Mouse (Mus musculus) stomach, embryonic 14.5 days (tissue): ENCODE data around the gene Inpp5f. TPM values are rescaled to one million over a fixed set of nuclear protein-coding genes. Genes with fewer than 3 reads are reported as not detected.

Experiments used
- ATAC-seq: fragments of 200-750 bp; cut with Nextera tagmentation; 2 replicates; pipeline ENCODE4 v1.8.0; 2017; ENCODE audit warnings: low read depth, moderate TSS enrichment; ENCODE audit not compliant: insufficient number of reproducible peaks, insufficient read depth, low FRiP score
- H3K27ac ChIP-seq: fragments of 300-500 bp; sonication (generic); 2 replicates; pipeline ENCODE4 v1.5.1; 2014; ENCODE audit warnings: mild to moderate bottlenecking, low read length, moderate library complexity, mixed read lengths
- H3K27me3 ChIP-seq: fragments of 300-500 bp; sonication (generic); 2 replicates; pipeline ENCODE4 v1.6.1; 2014; ENCODE audit warnings: low read length, control low read depth, mixed read lengths; ENCODE audit not compliant: control insufficient read depth, insufficient read depth
- H3K36me3 ChIP-seq: fragments of 300-500 bp; sonication (generic); 2 replicates; pipeline ENCODE4 v1.6.1; 2014; ENCODE audit warnings: mild to moderate bottlenecking, control low read depth, low read length, moderate library complexity, mixed read lengths; ENCODE audit not compliant: control insufficient read depth, insufficient read depth
- H3K4me1 ChIP-seq: fragments of 300-500 bp; sonication (generic); 2 replicates; pipeline ENCODE4 v1.6.1; 2014; ENCODE audit warnings: low read length, control low read depth, mixed read lengths; ENCODE audit not compliant: control insufficient read depth, insufficient read depth
- H3K4me2 ChIP-seq: fragments of 300-500 bp; sonication (generic); replicated peaks from 2 replicates; pipeline ENCODE4 v1.6.1; 2014; ENCODE audit warnings: low read depth, low read length, control low read depth
- H3K4me3 ChIP-seq: fragments of 300-500 bp; sonication (generic); 2 replicates; pipeline ENCODE4 v1.5.1; 2014; ENCODE audit warnings: low read depth, low read length, control low read depth
- H3K9ac ChIP-seq: fragments of 300-500 bp; sonication (generic); replicated peaks from 2 replicates; pipeline ENCODE4 v1.6.1; 2014; ENCODE audit warnings: low read depth, mild to moderate bottlenecking, control low read depth, low read length, moderate library complexity, mixed read lengths
- H3K9me3 ChIP-seq: fragments of 300-500 bp; sonication (generic); 2 replicates; pipeline ENCODE4 v1.6.1; 2016; ENCODE audit warnings: low read depth, low read length, control low read depth; ENCODE audit not compliant: control insufficient read depth
- WGBS: fragments of 180-500 bp; shearing (Covaris S2); extraction: QIAGEN DNeasy Blood & Tissue Kit; methylation state at CpG from one replicate; pipeline ENCODE4 v1.1.7; 2014; 5-methylcytosine and 5-hydroxymethylcytosine counted together
- polyA plus RNA-seq: library from polyadenylated mRNA; unstranded; fragments of >200 nt; fragmentation: Nextera tagmentation; extraction: Ambion mirVana; gene quantifications from 2 replicates; pipeline ENCODE4 v1.2.1, GENCODE M21; 2014

Inpp5f gene
- polyA plus RNA-seq, 1 experiment from 2014 or later = 33.9 TPM

GRCm38 (mm10) chr7:128625382-128625781 is 14.3 kb downstream of the Inpp5f start:
- no peaks in the 10 kb centered on the region for H3K27me3 ChIP-seq
- no peak overlapping the region for H3K4me2 ChIP-seq
- no peak overlapping the region for H3K9ac ChIP-seq
- WGBS = 93% methylated on average over 2 of the region's 2 CpGs
- no peak overlapping the region for H3K4me3 ChIP-seq
- no peak overlapping the region for H3K27ac ChIP-seq
- no peak for ATAC-seq
- no peaks in the 10 kb centered on the region for H3K36me3 ChIP-seq
- no peaks in the 10 kb centered on the region for H3K9me3 ChIP-seq
- no peaks in the 10 kb centered on the region for H3K4me1 ChIP-seq

- 71% methylated on average over 4 of the region's 5 CpGs for WGBS
- Histone ChIP-seq H3K27me3 (no peaks in the 10 kb centered on the region), H3K4me2 (no peak overlapping the region), H3K27ac (no peak overlapping the region), H3K4me3 (no peak overlapping the region), H3K4me1 (no peaks in the 10 kb centered on the region), H3K36me3 (no peaks in the 10 kb centered on the region), H3K9ac (no peak overlapping the region), H3K9me3 (no peaks in the 10 kb centered on the region)
- ATAC-seq = no peak
Measured at GRCm38 (mm10) chr7:128626601-128627000, 15.5 kb downstream of the Inpp5f start.

GRCm38 (mm10) chr7:128627251-128627650 is 16.1 kb downstream of the Inpp5f start:
- Histone ChIP-seq H3K27ac (no peak overlapping the region), H3K9me3 (no peaks in the 10 kb centered on the region), H3K4me2 (no peak overlapping the region), H3K4me3 (no peak overlapping the region), H3K9ac (no peak overlapping the region), H3K36me3 (no peaks in the 10 kb centered on the region), H3K27me3 (no peaks in the 10 kb centered on the region), H3K4me1 (no peaks in the 10 kb centered on the region)
- 65% methylated on average over 2 of the region's 2 CpGs for WGBS
- ATAC-seq = no peak

- WGBS = 71% methylated on average over 1 of the region's 1 CpGs
- ATAC-seq = no peak
- H3K27ac ChIP-seq = no peak overlapping the region
- no peaks in the 10 kb centered on the region for H3K36me3 ChIP-seq
- no peaks in the 10 kb centered on the region for H3K27me3 ChIP-seq
- no peak overlapping the region for H3K9ac ChIP-seq
- no peak overlapping the region for H3K4me2 ChIP-seq
- no peaks in the 10 kb centered on the region for H3K4me1 ChIP-seq
- H3K9me3 ChIP-seq = no peaks in the 10 kb centered on the region
- no peak overlapping the region for H3K4me3 ChIP-seq
Measured at GRCm38 (mm10) chr7:128627723-128628122, 16.6 kb downstream of the Inpp5f start.

- ATAC-seq = no peak
- Histone ChIP-seq H3K27ac (no peak overlapping the region), H3K4me2 (no peak overlapping the region), H3K36me3 (no peaks in the 10 kb centered on the region), H3K9me3 (no peaks in the 10 kb centered on the region), H3K9ac (no peak overlapping the region), H3K27me3 (no peaks in the 10 kb centered on the region), H3K4me3 (no peak overlapping the region), H3K4me1 (no peaks in the 10 kb centered on the region)
- WGBS = 57% methylated on average over 4 of the region's 4 CpGs
Measured at GRCm38 (mm10) chr7:128633156-128633555, 22.0 kb downstream of the Inpp5f start.

- Histone ChIP-seq H3K36me3 (no peaks in the 10 kb centered on the region), H3K4me1 (no peaks in the 10 kb centered on the region), H3K4me3 (no peak overlapping the region), H3K27me3 (no peaks in the 10 kb centered on the region), H3K9me3 (no peaks in the 10 kb centered on the region), H3K9ac (no peak overlapping the region), H3K27ac (no peak overlapping the region), H3K4me2 (no peak overlapping the region)
- 87% methylated on average over 5 of the region's 5 CpGs for WGBS
- no peak for ATAC-seq
Measured at GRCm38 (mm10) chr7:128639925-128640485, 28.9 kb downstream of the Inpp5f start.

- Histone ChIP-seq H3K4me1 (no peaks in the 10 kb centered on the region), H3K4me2 (no peak overlapping the region), H3K9ac (no peak overlapping the region), H3K36me3 (no peaks in the 10 kb centered on the region), H3K27me3 (no peaks in the 10 kb centered on the region), H3K4me3 (no peak overlapping the region), H3K27ac (no peak overlapping the region), H3K9me3 (no peaks in the 10 kb centered on the region)
- 90% methylated on average over 7 of the region's 7 CpGs for WGBS
- ATAC-seq = no peak
Measured at GRCm38 (mm10) chr7:128641571-128641970, 30.4 kb downstream of the Inpp5f start.

- Histone ChIP-seq H3K27ac (no peak overlapping the region), H3K36me3 (no peaks in the 10 kb centered on the region), H3K4me3 (no peak overlapping the region), H3K9me3 (no peaks in the 10 kb centered on the region), H3K27me3 (no peaks in the 10 kb centered on the region), H3K4me1 (no peaks in the 10 kb centered on the region), H3K4me2 (no peak overlapping the region), H3K9ac (no peak overlapping the region)
- WGBS = 65% methylated on average over 5 of the region's 5 CpGs
- ATAC-seq = no peak
Measured at GRCm38 (mm10) chr7:128642386-128642785, 31.3 kb downstream of the Inpp5f start.

GRCm38 (mm10) chr7:128656970-128657369 is 45.8 kb downstream of the Inpp5f start:
- no peaks in the 10 kb centered on the region for H3K27me3 ChIP-seq
- no peak overlapping the region for H3K4me2 ChIP-seq
- ATAC-seq = no peak
- H3K9ac ChIP-seq = no peak overlapping the region
- no peaks in the 10 kb centered on the region for H3K4me1 ChIP-seq
- no peaks in the 10 kb centered on the region for H3K9me3 ChIP-seq
- H3K27ac ChIP-seq = no peak overlapping the region
- H3K4me3 ChIP-seq = no peak overlapping the region
- no peaks in the 10 kb centered on the region for H3K36me3 ChIP-seq
- WGBS = 87% methylated on average over 1 of the region's 1 CpGs
